Mouse (Mus musculus): ENCODE measurements around the gene AI661453.
A peak's percentile ranks its signal among the peaks of the same experiment; 100 is the strongest.
"Not testable (repeated sequence)": the region's sequence is repeated elsewhere in the genome, so short reads cannot be mapped to it uniquely, and the experiment has no call there.

Gene AI661453

GRCm38 (mm10) chr17:47436156-47436906 lies at the start of gene AI661453:
Gene AI661453, plus strand, starts transcription at chr17:47436615.
- no peak for DNase-seq (ENCODE audit: low spot score)

- no peak for DNase-seq (ENCODE audit: low spot score)
These were observed 49.8 kb upstream of the AI661453 start for GRCm38 (mm10) chr17:47386649-47387048.

GRCm38 (mm10) chr17:47394223-47394869 lies 42.1 kb upstream of the AI661453 start:
- DNase-seq (ENCODE audit: low spot score) = no peak

DNA sequence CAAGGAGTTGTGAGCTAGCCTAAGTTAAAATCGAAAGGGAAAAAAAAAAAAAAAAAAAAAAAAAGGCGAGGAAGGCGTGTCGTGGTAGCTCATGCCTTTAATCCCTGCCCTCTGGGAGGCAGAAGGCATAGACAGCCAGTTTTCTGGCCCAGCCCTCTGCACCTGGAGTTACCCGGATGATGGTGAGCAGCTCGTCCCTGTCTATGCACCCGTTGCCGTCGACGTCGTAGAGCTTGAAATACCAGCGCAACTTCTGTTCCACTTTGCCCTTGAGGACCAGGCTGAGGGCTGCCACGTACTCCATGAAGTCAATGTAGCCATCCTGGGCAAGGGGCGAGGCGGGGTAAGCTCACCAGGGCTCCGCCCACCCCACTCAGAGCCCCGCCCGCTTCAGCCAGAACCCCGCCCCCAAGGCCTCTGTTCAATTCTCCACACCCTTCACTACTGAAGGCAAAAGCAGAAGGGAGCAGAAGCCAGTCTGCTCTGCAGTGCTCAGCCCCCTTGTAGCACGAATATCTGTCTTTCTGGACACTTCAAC lies 41.0 kb upstream of the AI661453 start:
- DNase-seq (ENCODE audit: low spot score) = peak; percentile 35

DNA sequence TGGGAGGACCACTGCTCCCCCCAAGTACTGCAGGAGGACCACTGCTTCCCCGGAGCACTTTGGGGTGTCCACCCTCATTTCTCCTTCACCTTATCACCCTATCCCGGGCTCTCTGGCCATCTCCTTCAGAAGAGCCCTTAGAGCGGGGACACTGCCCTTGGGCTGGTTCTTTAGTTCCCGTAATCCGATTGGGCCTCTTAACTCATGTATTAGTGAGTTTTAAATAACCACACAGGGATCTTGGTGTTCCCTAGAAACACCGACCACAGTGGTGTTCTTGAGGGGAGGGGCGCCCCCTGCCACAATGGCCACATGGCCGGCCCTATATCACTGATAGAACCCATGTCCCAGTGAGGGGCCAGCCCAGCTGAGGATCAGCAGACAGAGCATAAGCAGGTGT lies 37.3 kb upstream of the AI661453 start:
- no peak for DNase-seq (ENCODE audit: low spot score)

DNA sequence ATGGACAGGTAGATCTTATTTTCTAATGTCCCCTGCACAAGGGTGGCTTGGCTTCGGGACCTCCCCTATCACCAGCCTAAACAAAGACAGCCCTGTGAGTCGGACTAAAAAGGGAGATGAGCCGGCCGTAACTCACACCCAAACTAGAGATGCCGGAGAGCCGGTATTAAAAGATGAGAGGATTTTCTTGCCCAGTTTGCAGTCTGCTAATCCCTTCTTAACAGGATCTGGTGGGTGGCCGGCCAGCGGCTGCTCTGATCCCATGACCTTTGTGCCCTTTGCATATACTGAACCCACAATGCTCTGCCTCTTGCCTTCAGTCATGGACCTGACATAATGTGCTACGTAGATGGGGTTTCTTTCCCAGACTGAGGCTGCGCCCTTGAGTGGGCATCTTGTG lies 36.0 kb upstream of the AI661453 start, which contains the start of gene Guca1a:
TSS of gene Guca1a (minus strand) at position 134 of the 400 bp plus-strand sequence.
- DNase-seq (ENCODE audit: low spot score) = no peak

- DNase-seq (ENCODE audit: low spot score) = no peak
These were observed 28.5 kb upstream of the AI661453 start for GRCm38 (mm10) chr17:47407717-47408557.

DNA sequence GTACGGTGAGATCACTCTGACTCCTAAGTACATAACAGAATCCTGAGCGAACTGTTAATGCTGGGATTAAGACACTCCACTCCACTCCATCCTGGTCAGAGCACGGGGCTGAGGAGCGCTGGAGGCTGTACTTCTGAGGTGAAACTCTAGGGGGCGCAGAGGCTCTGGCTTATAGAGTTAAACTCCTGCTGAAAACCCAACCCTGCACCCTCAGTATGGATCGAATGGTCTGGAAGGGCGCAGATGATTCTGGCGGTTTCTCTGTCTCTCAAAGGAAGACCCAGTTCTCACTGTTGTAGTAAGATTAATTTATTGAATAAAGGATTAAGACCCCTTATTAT lies 27.9 kb upstream of the AI661453 start:
- no peak for DNase-seq (ENCODE audit: low spot score)

GRCm38 (mm10) chr17:47409897-47410861 lies 26.2 kb upstream of the AI661453 start:
- DNase-seq (ENCODE audit: low spot score) = not testable (repeated sequence)

- no peak for DNase-seq (ENCODE audit: low spot score)
These were observed 16.2 kb upstream of the AI661453 start for GRCm38 (mm10) chr17:47420195-47420594.

GRCm38 (mm10) chr17:47421566-47421965 lies 14.8 kb upstream of the AI661453 start:
- no peak for DNase-seq (ENCODE audit: low spot score)

- DNase-seq (ENCODE audit: low spot score) = not testable (repeated sequence)
These were observed 13.8 kb upstream of the AI661453 start for GRCm38 (mm10) chr17:47422616-47423015.

DNA sequence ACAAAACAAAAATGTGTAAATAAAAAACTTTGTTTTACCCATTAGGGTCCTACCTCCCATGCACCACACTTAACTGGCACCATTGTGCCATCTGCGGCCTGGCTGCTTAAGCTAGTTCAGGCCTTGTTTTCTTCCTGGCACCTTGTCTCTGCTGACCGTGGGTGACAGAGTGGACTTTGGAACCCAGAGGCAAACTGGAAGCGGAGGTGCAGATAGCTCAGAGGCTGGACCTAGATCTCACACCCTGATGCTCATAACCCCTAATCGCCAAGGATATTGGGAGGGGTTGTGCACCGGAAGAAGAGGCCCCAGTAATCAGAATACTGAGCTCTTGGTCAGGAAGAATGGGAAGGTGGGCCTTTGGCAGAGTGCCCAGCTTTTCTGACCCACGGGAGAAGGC lies 12.2 kb upstream of the AI661453 start:
- no peak for DNase-seq (ENCODE audit: low spot score)

- no peak for DNase-seq (ENCODE audit: low spot score)
These were observed 9.1 kb upstream of the AI661453 start for GRCm38 (mm10) chr17:47427316-47427715.

GRCm38 (mm10) chr17:47428831-47429304 lies 7.5 kb upstream of the AI661453 start:
- no peak for DNase-seq (ENCODE audit: low spot score)

DNA sequence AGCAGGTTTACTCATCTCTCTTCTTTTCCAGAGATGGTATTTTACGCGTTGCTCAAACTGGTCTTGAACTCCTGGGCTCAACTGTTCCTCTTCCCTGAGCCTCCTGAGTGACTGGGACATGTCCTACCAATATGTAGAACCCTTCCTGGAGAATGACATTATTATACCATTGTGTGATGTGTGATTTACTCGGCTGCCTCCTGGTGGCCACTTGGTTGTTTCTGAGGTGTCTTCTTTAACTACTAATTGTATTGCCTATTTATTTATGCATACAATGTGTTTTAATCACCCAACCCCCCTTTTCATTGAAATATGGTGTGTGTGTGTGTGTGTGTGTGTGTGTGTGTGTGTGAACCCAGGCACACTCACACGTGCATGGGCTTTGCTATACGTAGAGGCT lies 5.6 kb upstream of the AI661453 start:
- DNase-seq (ENCODE audit: low spot score) = no peak

DNA sequence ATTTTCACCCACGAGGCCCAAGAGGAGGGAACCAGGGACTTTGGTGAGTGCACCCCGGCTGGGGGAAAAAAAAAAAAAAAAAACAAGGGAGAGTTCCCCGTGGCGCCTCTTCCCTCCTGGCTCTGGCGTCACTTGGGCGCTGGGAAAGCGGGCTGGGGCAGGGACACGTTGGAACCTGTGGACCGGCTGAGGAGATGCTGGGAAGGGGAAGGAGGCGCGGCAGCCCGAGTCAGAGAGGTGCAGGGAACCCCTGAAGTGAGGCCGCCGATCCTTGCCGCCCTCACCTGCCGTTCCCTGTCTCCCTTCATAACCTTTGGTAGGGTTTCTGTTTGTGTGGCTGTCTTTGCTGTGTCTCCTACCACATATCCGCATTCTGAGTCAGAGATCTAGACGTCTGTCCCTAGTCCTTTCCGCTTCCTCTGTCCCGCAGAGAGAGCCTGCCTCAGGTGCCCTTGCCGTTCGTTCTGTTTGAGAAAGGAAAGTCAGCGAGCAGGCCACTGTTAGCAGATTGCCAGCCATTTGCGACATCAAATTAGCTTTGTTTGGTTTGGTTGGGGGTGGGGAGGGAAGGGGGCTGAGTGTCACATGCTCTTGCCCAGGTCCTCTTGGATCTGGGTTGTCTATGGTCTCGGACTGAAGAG lies 612 bp downstream of the AI661453 start, which contains the start of gene 1700001C19Rik:
TSS of gene 1700001C19Rik (minus strand) at position 470 of the 641 bp plus-strand sequence.
- no peak for DNase-seq (ENCODE audit: low spot score)

GRCm38 (mm10) chr17:47438611-47439010 lies 2.2 kb downstream of the AI661453 start:
- DNase-seq (ENCODE audit: low spot score) = no peak

DNA sequence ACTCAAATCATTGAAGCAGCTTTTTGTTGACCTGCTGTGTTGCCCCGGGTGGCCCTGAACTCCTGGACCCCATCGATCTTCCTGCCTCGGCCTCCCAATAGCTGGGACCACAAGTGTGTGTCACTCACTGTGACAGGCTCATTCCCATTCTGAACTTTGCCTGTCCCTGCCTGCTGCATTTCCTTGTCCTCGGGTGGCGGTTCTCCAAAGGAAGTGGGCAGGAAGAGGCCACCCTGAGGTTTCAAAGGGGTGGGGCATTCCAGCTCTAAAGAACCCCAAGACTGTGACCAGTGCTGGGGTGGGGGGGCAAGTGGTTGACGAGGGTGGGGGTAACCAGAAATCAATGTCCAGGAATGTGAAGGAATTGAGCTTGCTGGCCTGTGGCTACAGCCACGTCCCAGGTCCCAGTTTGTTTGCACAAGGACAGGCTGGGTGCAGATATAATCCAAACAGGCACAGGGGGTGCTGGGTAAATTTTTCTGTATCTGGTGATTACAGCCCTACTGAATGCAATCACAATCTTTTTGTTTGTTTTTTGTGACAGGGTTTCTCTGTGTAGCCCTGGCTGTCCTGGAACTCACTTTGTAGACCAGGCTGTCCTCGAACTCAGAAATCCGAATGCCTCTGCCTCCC lies 3.1 kb downstream of the AI661453 start:
- no peak for DNase-seq (ENCODE audit: low spot score)

- DNase-seq (ENCODE audit: low spot score) = no peak
These were observed 4.0 kb downstream of the AI661453 start for GRCm38 (mm10) chr17:47440359-47440890.

Measured in ovary, adult 18-20 months (tissue).